In genomic region chr13:36221897-36222296, GRCm38 (mm10) we compare ENCODE assay signal across 14 mouse cellular contexts.
DNase-seq lines count a peak whose midpoint lies in the region; ATAC-seq lines count a peak whose summit lies in the region.
"Had no signal": no experiment of that assay in that cellular context is flagged by ENCODE, and none has a peak within 500 bp of the region (broad histone marks: within the 10 kb centered on the region; RNA-seq: fewer than 3 reads in every experiment).

No protein-coding gene starts in this region.

- no peak overlapping the region for H3K4me3 ChIP-seq in hindbrain, embryonic 14.5 days (replicated peaks; ENCODE audit: low read length)
- H3K4me3 ChIP-seq in hindbrain, embryonic 16.5 days (ENCODE audit: low read length) = no peak overlapping the region
- no peak overlapping the region for H3K4me3 ChIP-seq in midbrain, embryonic 16.5 days (ENCODE audit: low read depth, low read length)
- no peak overlapping the region for H3K4me3 ChIP-seq in midbrain, embryonic 13.5 days (replicated peaks)
- H3K4me3 ChIP-seq: embryonic facial prominence, embryonic 13.5 days; heart, embryonic 15.5 days; liver, embryonic 15.5 days had no signal

- peak; percentile 21 for DNase-seq in cerebellum, adult 9-10 months
- no peak for DNase-seq in cerebellum, adult 11-12 months
- peak; percentile 39 for DNase-seq in hindbrain, embryonic 14.5 days (ENCODE audit: low spot score)
- no peak for DNase-seq in kidney, postnatal 25 days
- DNase-seq: gastrocnemius, postnatal 10 days; thymus, postnatal 36 days had no signal

- no peak for ATAC-seq in hindbrain, embryonic 14.5 days (ENCODE audit: low FRiP score)
- no peak for ATAC-seq in hindbrain, embryonic 16.5 days
- peak; percentile 72; the same call in 1 of the 2 replicates for ATAC-seq in midbrain, embryonic 16.5 days
- ATAC-seq in midbrain, embryonic 13.5 days = no peak
- peak; percentile 46; the same call in 1 of the 2 replicates for ATAC-seq in megakaryocyte progenitor cell, adult 5-6 weeks (replicated peaks; ENCODE audit: poor library complexity)
- ATAC-seq: intestine, embryonic 16.5 days had no signal

- no peaks in the 10 kb centered on the region for H3K27me3 ChIP-seq in hindbrain, embryonic 14.5 days (ENCODE audit: control insufficient read depth, insufficient read depth, low read length)
- H3K27me3 ChIP-seq in hindbrain, embryonic 16.5 days (replicated peaks; ENCODE audit: control insufficient read depth, insufficient read depth, low read length) = no peaks in the 10 kb centered on the region
- H3K27me3 ChIP-seq in midbrain, embryonic 16.5 days (ENCODE audit: control insufficient read depth, insufficient read depth, low read depth, low read length) = no peaks in the 10 kb centered on the region
- H3K27me3 ChIP-seq in midbrain, embryonic 13.5 days = no peaks in the 10 kb centered on the region
- H3K27me3 ChIP-seq: embryonic facial prominence, embryonic 13.5 days; heart, embryonic 15.5 days; liver, embryonic 15.5 days had no signal

- no peaks in the 10 kb centered on the region; the same call in 1 of the 2 replicates for H3K4me1 ChIP-seq in hindbrain, embryonic 14.5 days (replicated peaks; ENCODE audit: control insufficient read depth, insufficient read depth, low read length)
- no peaks in the 10 kb centered on the region for H3K4me1 ChIP-seq in hindbrain, embryonic 16.5 days (ENCODE audit: control insufficient read depth, insufficient read depth, low read depth, low read length)
- H3K4me1 ChIP-seq in midbrain, embryonic 16.5 days (ENCODE audit: control insufficient read depth, insufficient read depth, low read length) = peaks cover 1% of the 10 kb centered on the region; the same call in 1 of the 2 replicates
- H3K4me1 ChIP-seq in midbrain, embryonic 13.5 days (replicated peaks) = no peaks in the 10 kb centered on the region
- H3K4me1 ChIP-seq: embryonic facial prominence, embryonic 13.5 days; heart, embryonic 15.5 days had no signal

- 86% methylated on average over 1 of the region's 1 CpGs for WGBS in hindbrain, embryonic 14.5 days
- WGBS in hindbrain, embryonic 16.5 days = 87% methylated on average over 1 of the region's 1 CpGs
- 74% methylated on average over 1 of the region's 1 CpGs for WGBS in midbrain, embryonic 16.5 days
- WGBS in midbrain, embryonic 13.5 days = 92% methylated on average over 1 of the region's 1 CpGs

- H3K9ac ChIP-seq in hindbrain, embryonic 14.5 days = no peak overlapping the region
- no peak overlapping the region for H3K9ac ChIP-seq in hindbrain, embryonic 16.5 days (ENCODE audit: low read depth, low read length)
- H3K9ac ChIP-seq in midbrain, embryonic 16.5 days (ENCODE audit: low read depth, low read length) = no peak overlapping the region
- no peak overlapping the region for H3K9ac ChIP-seq in midbrain, embryonic 13.5 days (replicated peaks)
- H3K9ac ChIP-seq: embryonic facial prominence, embryonic 13.5 days; heart, embryonic 15.5 days; liver, embryonic 15.5 days had no signal

- H3K9me3 ChIP-seq in hindbrain, embryonic 14.5 days (ENCODE audit: control insufficient read depth, low read length) = no peaks in the 10 kb centered on the region
- H3K9me3 ChIP-seq in hindbrain, embryonic 16.5 days (ENCODE audit: control insufficient read depth, low read length) = no peaks in the 10 kb centered on the region
- H3K9me3 ChIP-seq in midbrain, embryonic 16.5 days (replicated peaks; ENCODE audit: control insufficient read depth, low read length, poor library complexity, severe bottlenecking) = no peaks in the 10 kb centered on the region
- no peaks in the 10 kb centered on the region for H3K9me3 ChIP-seq in midbrain, embryonic 13.5 days
- H3K9me3 ChIP-seq: embryonic facial prominence, embryonic 13.5 days; heart, embryonic 15.5 days; liver, embryonic 15.5 days had no signal

- no peaks in the 10 kb centered on the region for H3K36me3 ChIP-seq in hindbrain, embryonic 14.5 days (replicated peaks; ENCODE audit: control insufficient read depth, insufficient read depth)
- no peaks in the 10 kb centered on the region for H3K36me3 ChIP-seq in hindbrain, embryonic 16.5 days (ENCODE audit: control insufficient read depth, insufficient read depth, low read length)
- H3K36me3 ChIP-seq in midbrain, embryonic 16.5 days (ENCODE audit: control insufficient read depth, insufficient read depth, low read length) = no peaks in the 10 kb centered on the region
- no peaks in the 10 kb centered on the region for H3K36me3 ChIP-seq in midbrain, embryonic 13.5 days
- H3K36me3 ChIP-seq: embryonic facial prominence, embryonic 13.5 days; heart, embryonic 15.5 days; liver, embryonic 15.5 days had no signal

- H3K27ac ChIP-seq in hindbrain, embryonic 14.5 days = no peak overlapping the region
- no peak overlapping the region for H3K27ac ChIP-seq in hindbrain, embryonic 16.5 days (ENCODE audit: low read depth, low read length)
- no peak overlapping the region for H3K27ac ChIP-seq in midbrain, embryonic 16.5 days (ENCODE audit: low read length)
- no peak overlapping the region for H3K27ac ChIP-seq in midbrain, embryonic 13.5 days
- H3K27ac ChIP-seq: embryonic facial prominence, embryonic 13.5 days; heart, embryonic 15.5 days; liver, embryonic 15.5 days had no signal

- H3K4me2 ChIP-seq in hindbrain, embryonic 14.5 days (replicated peaks) = no peak overlapping the region
- H3K4me2 ChIP-seq in hindbrain, embryonic 16.5 days (ENCODE audit: low read length) = no peak overlapping the region
- H3K4me2 ChIP-seq in midbrain, embryonic 16.5 days (ENCODE audit: low read length) = no peak overlapping the region
- H3K4me2 ChIP-seq in midbrain, embryonic 13.5 days (replicated peaks) = no peak overlapping the region
- H3K4me2 ChIP-seq: embryonic facial prominence, embryonic 13.5 days; heart, embryonic 15.5 days; liver, embryonic 15.5 days had no signal

Comparison
In these comparisons a context has a peak if more than half of its experiments do, and no peak if none do; other contexts are left out.
1. DNase-seq: peak in cerebellum, adult 9-10 months (single experiment) and hindbrain, embryonic 14.5 days (single experiment); none in cerebellum, adult 11-12 months (single experiment) and kidney, postnatal 25 days (0 of 2).
2. ATAC-seq: peak in midbrain, embryonic 16.5 days (single experiment) and megakaryocyte progenitor cell, adult 5-6 weeks (single experiment); none in hindbrain, embryonic 14.5 days (single experiment), hindbrain, embryonic 16.5 days (single experiment) and midbrain, embryonic 13.5 days (single experiment).